Mouse (Mus musculus) skeletal muscle tissue, postnatal 0 days (tissue): ENCODE measurements around the gene Uri1. TPM values are rescaled to one million over a fixed set of nuclear protein-coding genes. Genes with fewer than 3 reads are reported as not detected.

Experiments
- polyA plus RNA-seq: library from polyadenylated mRNA; unstranded; fragments of >200 nt; fragmentation: Nextera tagmentation; extraction: Ambion mirVana; gene quantifications from 2 replicates; pipeline ENCODE4 v1.2.1, GENCODE M21; 2015

Uri1 gene
- 35.2 and 35.8 TPM in 2 replicates for polyA plus RNA-seq

DNA sequence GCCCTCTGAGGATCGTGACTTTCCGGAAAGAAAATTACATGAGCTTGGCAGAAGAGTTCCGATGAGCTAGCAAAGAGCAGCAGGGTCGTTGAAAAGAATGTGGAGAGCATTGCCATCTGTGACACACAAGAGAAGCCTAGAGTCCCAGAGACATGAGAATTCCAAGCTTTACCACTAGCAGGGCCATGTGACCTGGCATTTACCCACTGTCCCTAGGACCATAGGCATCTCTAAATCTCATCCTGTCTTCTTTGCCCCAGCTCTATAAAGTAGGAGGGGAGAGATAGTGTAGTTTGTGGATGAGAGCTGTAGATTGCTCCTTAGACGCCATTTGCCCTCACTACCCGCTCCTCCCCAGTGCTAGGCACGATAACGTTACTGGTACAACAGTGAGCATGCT is at the start of gene Uri1:
Uri1 (minus strand) TSS at position 101 of the 400 bp plus-strand sequence.

Other genes with a start within 250 kb of the Uri1 start
- 2.7 and 3.1 TPM in 2 replicates for gene Zfp536, start 249.9 kb downstream of the Uri1 start, polyA plus RNA-seq
- 21.3 and 26.6 TPM in 2 replicates for gene Ccne1, start 84.0 kb upstream of the Uri1 start, polyA plus RNA-seq
- gene 1600014C10Rik, start 159.7 kb upstream of the Uri1 start, polyA plus RNA-seq, result 9.4 and 23.1 TPM in 2 replicates
- 4.9 and 5.5 TPM in 2 replicates for gene Plekhf1, start 204.5 kb upstream of the Uri1 start, polyA plus RNA-seq
- 21.1 and 29.3 TPM in 2 replicates for gene Pop4, start 247.9 kb upstream of the Uri1 start, polyA plus RNA-seq